Comparison of ENCODE assay signal across 22 mouse cellular contexts in genomic region chr3:122676077-122676476, GRCm38 (mm10). TPM values are rescaled to one million over a fixed set of nuclear protein-coding genes. Genes with fewer than 3 reads are reported as not detected.
DNase-seq lines count a peak whose midpoint lies in the region; ATAC-seq and TF ChIP-seq lines count a peak whose summit lies in the region.
"Had no signal": no experiment of that assay in that cellular context is flagged by ENCODE, and none has a peak within 500 bp of the region (broad histone marks: within the 10 kb centered on the region; RNA-seq: fewer than 3 reads in every experiment).

No protein-coding gene starts in this region.

- intact Hi-C loops in gastrocnemius, postnatal 14 days (cut with DNase I; ENCODE audit: low total_unique reads), result no loop called here

- no peak for TF ChIP-seq EP300 in stomach, postnatal 0 days (optimal IDR thresholded peaks at IDR 0.05)

- 11% methylated on average over 5 of the region's 5 CpGs for WGBS in lung, embryonic 14.5 days
- 46% methylated on average over 5 of the region's 5 CpGs for WGBS in stomach, postnatal 0 days

- no peaks in the 10 kb centered on the region for H3K27me3 ChIP-seq in lung, embryonic 14.5 days (ENCODE audit: insufficient read depth, low read length)
- no peaks in the 10 kb centered on the region for H3K27me3 ChIP-seq in stomach, postnatal 0 days (ENCODE audit: control insufficient read depth, insufficient read depth, low read length)
- H3K27me3 ChIP-seq: embryonic facial prominence, embryonic 12.5 days; forebrain, embryonic 12.5 days; intestine, embryonic 15.5 days; limb, embryonic 13.5 days; liver, embryonic 12.5 days; neural tube, embryonic 15.5 days had no signal

- peak; percentile 44 for DNase-seq in gastrocnemius, postnatal 14 days
- no peak for DNase-seq in gastrocnemius, adult 8-10 months (ENCODE audit: low spot score in 2 of 2)
- DNase-seq in lung, embryonic 14.5 days, result peak; percentile 87
- peak; percentile 43 for DNase-seq in lung, postnatal 14 days
- no peak for DNase-seq in stomach, postnatal 0 days (ENCODE audit: low spot score)
- DNase-seq in frontal cortex, adult 2 months (ENCODE audit: extremely low spot score in 1 of 2, low spot score in 1 of 2), result no peak
- DNase-seq in spleen, postnatal 36 days (ENCODE audit: low spot score in 2 of 2), result no peak
- DNase-seq: cerebellum, adult 11-12 months; heart, adult 11 months; kidney, adult 8-10 months; kidney, postnatal 10 days had no signal

- no peak overlapping the region for H3K4me3 ChIP-seq in lung, embryonic 14.5 days (ENCODE audit: low read depth, low read length)
- H3K4me3 ChIP-seq in stomach, postnatal 0 days (ENCODE audit: low read depth, low read length), result no peak overlapping the region
- H3K4me3 ChIP-seq: embryonic facial prominence, embryonic 12.5 days; erythroblast, embryonic 14.5 days; forebrain, embryonic 12.5 days; hindbrain, embryonic 10.5 days; intestine, embryonic 15.5 days; limb, embryonic 13.5 days; liver, embryonic 12.5 days; neural tube, embryonic 15.5 days had no signal

- H3K9ac ChIP-seq in lung, embryonic 14.5 days, result no peak overlapping the region
- no peak overlapping the region for H3K9ac ChIP-seq in stomach, postnatal 0 days (ENCODE audit: low read length)
- H3K9ac ChIP-seq: embryonic facial prominence, embryonic 12.5 days; forebrain, embryonic 12.5 days; intestine, embryonic 15.5 days; limb, embryonic 13.5 days; liver, embryonic 12.5 days; neural tube, embryonic 15.5 days had no signal

- TF ChIP-seq CTCF in lung, embryonic 14.5 days (IDR thresholded peaks at IDR 0.05; ENCODE audit: low read depth), result no peak
- TF ChIP-seq CTCF in stomach, postnatal 0 days (IDR thresholded peaks at IDR 0.05; ENCODE audit: low read depth), result no peak

- no peaks in the 10 kb centered on the region for H3K4me1 ChIP-seq in lung, embryonic 14.5 days (ENCODE audit: insufficient read depth)
- no peaks in the 10 kb centered on the region for H3K4me1 ChIP-seq in stomach, postnatal 0 days (replicated peaks; ENCODE audit: control insufficient read depth, insufficient read depth)
- H3K4me1 ChIP-seq: embryonic facial prominence, embryonic 12.5 days; forebrain, embryonic 12.5 days; hindbrain, embryonic 10.5 days; intestine, embryonic 15.5 days; limb, embryonic 13.5 days; liver, embryonic 12.5 days; neural tube, embryonic 15.5 days had no signal

- no peaks in the 10 kb centered on the region for H3K36me3 ChIP-seq in lung, embryonic 14.5 days (ENCODE audit: insufficient read depth)
- no peaks in the 10 kb centered on the region for H3K36me3 ChIP-seq in stomach, postnatal 0 days (ENCODE audit: control insufficient read depth, insufficient read depth, low read length)
- H3K36me3 ChIP-seq: embryonic facial prominence, embryonic 12.5 days; forebrain, embryonic 12.5 days; hindbrain, embryonic 10.5 days; intestine, embryonic 15.5 days; limb, embryonic 13.5 days; liver, embryonic 12.5 days; neural tube, embryonic 15.5 days had no signal

- peak; percentile 94 for ATAC-seq in lung, embryonic 14.5 days (ENCODE audit: insufficient read depth)
- ATAC-seq in stomach, postnatal 0 days (ENCODE audit: low FRiP score, low TSS enrichment), result no peak
- ATAC-seq: hindbrain, embryonic 16.5 days; intestine, embryonic 15.5 days; liver, embryonic 12.5 days had no signal

- peak overlapping the region; percentile 42 for H3K27ac ChIP-seq in lung, embryonic 14.5 days (ENCODE audit: low read depth)
- H3K27ac ChIP-seq in stomach, postnatal 0 days (replicated peaks), result 0 out of 2 replicates have a peak overlapping the region, but pooled peaks have one; percentile 1
- H3K27ac ChIP-seq: embryonic facial prominence, embryonic 12.5 days; forebrain, embryonic 12.5 days; hindbrain, embryonic 10.5 days; intestine, embryonic 15.5 days; limb, embryonic 13.5 days; liver, embryonic 12.5 days; macrophage; neural tube, embryonic 15.5 days had no signal

- H3K4me2 ChIP-seq in lung, embryonic 14.5 days, result no peak overlapping the region
- no peak overlapping the region for H3K4me2 ChIP-seq in stomach, postnatal 0 days (replicated peaks; ENCODE audit: low read depth)
- H3K4me2 ChIP-seq: embryonic facial prominence, embryonic 12.5 days; forebrain, embryonic 12.5 days; heart, embryonic 11.5 days; intestine, embryonic 15.5 days; limb, embryonic 13.5 days; liver, embryonic 12.5 days; neural tube, embryonic 15.5 days had no signal

- H3K9me3 ChIP-seq in lung, embryonic 14.5 days (ENCODE audit: low read depth, low read length), result peaks cover 11% of the 10 kb centered on the region; the same call in 1 of the 2 replicates
- no peaks in the 10 kb centered on the region for H3K9me3 ChIP-seq in stomach, postnatal 0 days (ENCODE audit: control insufficient read depth, low read length)
- H3K9me3 ChIP-seq: embryonic facial prominence, embryonic 12.5 days; forebrain, embryonic 12.5 days; intestine, embryonic 15.5 days; liver, embryonic 12.5 days; neural tube, embryonic 15.5 days had no signal

RNA-seq across cellular contexts. Expression of gene Pde5a, which starts 52.7 kb away (rescaled TPM):
- 1 to 10 TPM; 6.1 to 8.3 TPM for total RNA-seq in gastrocnemius, postnatal 14 days (2021)
- 1 to 10 TPM in 2 of 4 experiments, under 1 TPM in 2; 0.90 to 1.4 (median 1.1) TPM for total RNA-seq in gastrocnemius, adult 8-10 months (2022)
- polyA plus RNA-seq in lung, embryonic 14.5 days (2014; fragmentation: Nextera tagmentation; extraction: Ambion mirVana), result 55.0 and 57.4 TPM in 2 replicates
- polyA plus RNA-seq in stomach, postnatal 0 days (2015; fragmentation: Nextera tagmentation; extraction: Ambion mirVana), result 12.0 and 12.8 TPM in 2 replicates
- 6.8 and 7.1 TPM in 2 replicates for polyA plus RNA-seq in frontal cortex, adult 2 months (2012; rRNA removed)
- polyA plus RNA-seq: erythroblast, embryonic 14.5 days had no signal

RNA-seq across cellular contexts. Expression of gene Fnbp1l, which starts 56.6 kb away (rescaled TPM):
- total RNA-seq in gastrocnemius, postnatal 14 days (2021), result 10 to 100 TPM; 11.3 to 11.8 TPM
- 1 to 10 TPM; 2.0 to 3.7 (median 2.5) TPM for total RNA-seq in gastrocnemius, adult 8-10 months (2022)
- polyA plus RNA-seq in lung, embryonic 14.5 days (2014; fragmentation: Nextera tagmentation; extraction: Ambion mirVana), result 51.9 and 56.3 TPM in 2 replicates
- 20.0 and 20.8 TPM in 2 replicates for polyA plus RNA-seq in stomach, postnatal 0 days (2015; fragmentation: Nextera tagmentation; extraction: Ambion mirVana)
- 98.4 and 102 TPM in 2 replicates for polyA plus RNA-seq in frontal cortex, adult 2 months (2012; rRNA removed)
- polyA plus RNA-seq: erythroblast, embryonic 14.5 days had no signal

Comparison
In these comparisons a context has a peak if more than half of its experiments do, and no peak if none do; other contexts are left out.
1. DNase-seq: peak in gastrocnemius, postnatal 14 days (single experiment), lung, embryonic 14.5 days (single experiment) and lung, postnatal 14 days (single experiment); none in gastrocnemius, adult 8-10 months (0 of 2), stomach, postnatal 0 days (single experiment), frontal cortex, adult 2 months (0 of 2) and spleen, postnatal 36 days (0 of 2).